Mouse (Mus musculus): Measurements from ENCODE around the gene Arl3.

- no peak; the same call in 1 of the 2 replicates for TF ChIP-seq CTCF (IDR thresholded peaks at IDR 0.05; ENCODE audit: extremely low read depth, insufficient read depth, low read length)
- TF ChIP-seq POLR2A (IDR thresholded peaks at IDR 0.05; ENCODE audit: extremely low read depth, insufficient read depth, low read length) = no peak
Measured at GRCm38 (mm10) chr19:46538213-46538612, 34.8 kb downstream of the Arl3 start.
